Mouse (Mus musculus) kidney, adult 9 months (tissue): ENCODE measurements at regions not wholly inside any gene's neighbourhood (a gene's known extent, or its start where the extent isn't known, plus 50 kb on each side); places are given as distances from the start of the nearest gene placed in this dataset.
A peak's percentile ranks its signal among the peaks of the same experiment; 100 is the strongest.

ENCODE experiments used
- DNase-seq: peaks from one replicate; pipeline ENCODE4 v3.0.0; 2022

DNA sequence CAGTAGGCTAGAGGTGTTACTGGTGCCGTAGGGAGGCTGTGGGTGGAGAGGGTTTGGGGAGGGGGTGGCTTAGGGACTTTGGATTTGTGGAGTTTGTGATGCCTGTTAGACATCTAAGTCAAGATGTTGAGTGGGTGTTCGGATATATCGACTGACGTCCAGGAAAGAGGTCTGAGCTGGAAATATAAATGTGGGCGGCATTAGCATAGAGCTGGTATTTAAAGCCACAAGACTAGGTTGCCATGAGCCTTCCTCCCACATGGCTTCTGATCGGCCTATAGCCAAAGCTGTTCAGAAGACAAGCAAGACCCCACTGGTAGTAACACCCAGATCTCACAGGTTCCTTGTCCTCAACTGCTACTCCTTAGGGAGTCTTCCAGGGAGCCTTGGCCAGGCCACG, 184.9 kb downstream of the Tle3 start:
- no peak for DNase-seq

DNA sequence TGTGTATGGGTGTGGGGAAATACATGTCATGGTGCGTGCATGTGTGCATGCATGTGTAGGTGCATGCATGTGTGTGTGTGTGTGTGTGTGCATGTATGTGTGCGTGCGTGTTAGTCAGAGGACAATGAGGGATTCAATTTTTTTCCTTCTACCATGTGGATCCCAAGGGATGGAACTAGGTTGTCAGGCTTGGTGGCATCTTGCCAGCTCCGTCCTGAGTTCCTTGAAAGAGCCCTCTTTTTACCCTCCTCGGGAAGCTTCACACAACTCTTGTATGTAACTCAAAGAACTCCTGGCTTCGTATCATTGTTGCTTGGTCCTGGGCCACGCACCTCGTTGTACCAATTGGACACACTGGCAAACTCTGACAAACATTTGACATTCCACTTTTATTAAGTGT, 183.0 kb downstream of the Tle3 start:
- DNase-seq: no peak

DNA sequence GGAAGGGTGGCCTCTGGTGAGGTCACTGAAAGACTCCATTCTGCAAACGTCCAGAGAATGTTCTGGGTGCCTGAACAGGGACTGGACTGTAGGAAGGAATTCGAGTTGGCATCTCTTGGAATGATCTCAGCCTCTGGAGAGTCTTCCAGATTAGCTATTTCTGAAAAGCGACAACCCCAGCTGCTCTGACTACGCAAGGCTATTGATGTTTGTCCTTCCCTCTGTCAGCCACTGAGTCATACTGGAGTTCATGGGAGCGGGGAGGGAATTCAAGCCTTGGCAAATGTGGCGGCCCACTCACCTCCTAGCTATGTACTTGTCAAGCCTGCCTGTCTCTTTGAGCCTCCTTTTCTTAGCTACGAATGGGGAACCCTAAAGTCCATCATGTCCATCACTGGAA, 182.4 kb downstream of the Tle3 start:
- DNase-seq: no peak

DNA sequence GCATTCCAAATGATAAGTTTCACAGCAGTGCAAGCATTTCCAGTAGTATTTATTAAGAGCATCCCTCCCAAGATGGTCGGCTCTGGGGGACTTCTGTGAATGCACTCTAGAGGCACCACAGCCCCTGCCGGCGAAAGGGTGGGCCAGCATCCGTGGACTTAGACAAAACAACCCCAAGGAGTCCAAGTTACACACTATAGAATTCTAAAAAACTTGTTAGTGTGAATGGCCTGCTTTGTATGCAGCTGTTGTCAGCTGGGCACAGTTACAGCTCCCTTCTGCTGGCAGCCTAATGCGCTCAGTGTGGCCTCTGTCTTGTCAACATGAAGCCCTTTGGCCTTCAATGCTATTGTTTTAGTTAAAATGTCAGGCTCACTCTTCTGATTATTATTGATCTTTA, 181.5 kb downstream of the Tle3 start:
- no peak for DNase-seq

DNA sequence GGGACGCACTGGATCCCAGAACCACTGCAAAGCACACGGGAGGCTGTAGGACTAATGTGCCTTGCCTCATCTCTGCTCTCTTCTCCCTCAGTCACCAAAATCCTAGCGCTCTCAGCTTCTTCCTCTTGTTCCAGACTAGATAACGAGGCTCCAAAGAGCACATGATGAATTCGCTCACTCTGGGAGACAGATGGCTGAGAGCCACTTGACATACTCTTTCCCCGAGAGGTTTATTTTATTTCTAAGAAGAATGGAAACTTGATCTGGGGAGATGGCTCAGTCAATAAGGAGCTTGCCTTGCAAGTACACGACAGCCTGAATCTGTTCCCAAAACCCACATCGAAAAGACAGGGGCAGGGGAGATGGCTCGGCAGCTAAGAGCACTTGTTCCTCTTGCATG, 179.2 kb downstream of the Tle3 start:
- DNase-seq: no peak

DNA sequence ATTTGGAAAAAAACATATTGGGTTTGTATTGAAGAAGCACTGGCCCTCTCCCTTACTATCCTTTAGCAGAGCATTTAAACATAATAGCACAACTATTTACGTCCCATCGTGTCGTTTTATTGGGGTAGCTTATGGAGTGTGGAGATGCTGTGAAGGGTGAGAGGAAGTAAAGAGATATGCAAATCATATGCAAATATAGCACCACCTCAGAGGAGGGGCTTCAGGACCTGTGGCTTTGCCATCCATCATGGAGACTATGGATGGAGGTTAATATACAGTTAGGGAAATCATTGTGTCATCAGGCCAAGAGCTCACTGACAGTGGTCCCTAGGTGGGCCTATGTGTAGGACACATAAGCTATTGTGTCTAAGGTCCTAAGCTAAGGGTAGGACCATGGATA, 178.2 kb downstream of the Tle3 start:
- DNase-seq: no peak

DNA sequence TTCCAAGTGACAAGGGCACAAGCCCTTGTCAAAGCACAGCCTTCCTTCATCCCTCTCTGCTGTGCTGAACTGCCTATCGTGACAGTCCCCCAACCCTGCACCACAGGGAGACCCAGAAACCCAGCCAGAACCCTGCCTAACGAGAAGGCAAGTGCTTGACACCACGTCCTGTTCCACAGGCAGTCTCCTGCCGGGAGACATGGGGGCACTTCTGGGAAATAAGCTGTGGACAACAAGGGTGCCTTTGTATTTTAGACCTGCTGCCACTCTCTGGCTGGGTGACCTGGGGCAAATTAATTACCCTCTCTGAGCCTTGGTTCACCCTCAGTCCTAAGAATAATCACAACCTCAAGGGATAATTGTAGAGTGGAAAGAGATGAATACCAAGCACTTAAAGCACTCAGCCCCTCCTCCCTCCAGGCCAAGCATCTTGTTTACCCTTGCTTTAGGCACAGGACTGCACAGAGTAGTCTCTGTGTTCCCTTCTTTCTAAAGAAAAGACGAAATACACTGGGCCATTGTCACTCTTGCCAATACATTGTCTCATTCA, 177.6 kb downstream of the Tle3 start:
- no peak for DNase-seq

DNA sequence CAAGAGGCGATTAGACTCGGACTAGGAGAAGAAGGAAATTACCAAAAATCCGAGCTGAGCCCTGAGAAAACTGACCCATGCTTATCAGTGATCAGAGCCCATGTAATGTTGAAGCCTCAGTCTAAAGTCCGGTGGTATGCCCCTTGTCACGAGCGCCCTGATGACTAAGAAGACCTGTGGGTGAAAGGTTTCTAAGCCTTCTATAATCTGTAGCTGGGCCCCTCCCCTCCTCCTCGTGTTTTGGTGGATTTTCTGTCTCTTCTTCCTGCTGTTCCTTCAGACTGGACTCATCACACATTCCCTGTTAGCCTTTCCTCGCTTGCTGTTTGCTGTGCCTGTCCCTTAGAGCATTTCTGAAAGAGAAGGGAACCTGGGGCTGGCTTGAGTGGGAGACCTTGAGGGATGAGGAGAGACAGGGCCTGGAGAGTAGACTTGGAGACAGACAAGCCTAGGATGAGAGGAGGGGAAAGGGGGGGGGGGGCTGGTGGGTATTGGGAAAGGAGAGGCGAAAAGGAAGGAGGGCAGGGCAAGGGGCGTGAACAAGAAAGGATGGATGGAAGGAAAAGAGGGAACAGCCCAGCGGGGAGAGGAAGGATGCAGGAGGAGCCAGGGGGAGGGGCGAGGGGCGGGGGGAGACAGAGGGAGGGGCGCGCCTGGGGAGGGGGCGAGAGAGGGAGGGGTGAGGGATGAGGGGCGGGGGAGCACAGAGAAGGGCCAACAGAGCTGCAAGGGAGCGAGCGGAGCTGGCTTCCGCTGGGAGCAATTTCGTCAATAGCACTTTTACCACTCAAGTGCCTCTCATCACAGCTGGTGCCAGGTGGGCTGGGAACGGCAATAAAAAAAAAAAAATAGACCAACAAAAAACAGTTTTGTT, 165.4 kb downstream of the Tle3 start:
- DNase-seq: no peak

DNA sequence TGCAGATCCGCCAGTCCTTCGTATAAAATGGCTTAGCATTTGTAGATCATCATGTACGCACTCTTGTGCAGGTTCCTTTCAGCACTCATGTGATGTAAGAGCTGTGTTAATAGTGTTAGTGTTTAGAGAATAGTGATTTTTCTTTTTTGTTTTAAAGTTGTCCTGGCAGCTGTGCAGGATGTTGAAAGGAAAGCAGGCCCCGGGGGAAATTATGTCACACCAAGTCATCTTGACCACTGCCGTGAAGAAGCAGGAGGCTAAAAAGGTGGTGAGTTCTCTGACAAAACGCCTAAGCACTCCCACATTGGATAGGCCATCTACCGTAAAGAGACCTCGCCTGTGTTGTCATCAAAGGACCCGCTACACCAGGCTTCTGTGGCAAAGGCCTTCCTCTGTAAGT, 161.1 kb downstream of the Tle3 start:
- DNase-seq: no peak

DNA sequence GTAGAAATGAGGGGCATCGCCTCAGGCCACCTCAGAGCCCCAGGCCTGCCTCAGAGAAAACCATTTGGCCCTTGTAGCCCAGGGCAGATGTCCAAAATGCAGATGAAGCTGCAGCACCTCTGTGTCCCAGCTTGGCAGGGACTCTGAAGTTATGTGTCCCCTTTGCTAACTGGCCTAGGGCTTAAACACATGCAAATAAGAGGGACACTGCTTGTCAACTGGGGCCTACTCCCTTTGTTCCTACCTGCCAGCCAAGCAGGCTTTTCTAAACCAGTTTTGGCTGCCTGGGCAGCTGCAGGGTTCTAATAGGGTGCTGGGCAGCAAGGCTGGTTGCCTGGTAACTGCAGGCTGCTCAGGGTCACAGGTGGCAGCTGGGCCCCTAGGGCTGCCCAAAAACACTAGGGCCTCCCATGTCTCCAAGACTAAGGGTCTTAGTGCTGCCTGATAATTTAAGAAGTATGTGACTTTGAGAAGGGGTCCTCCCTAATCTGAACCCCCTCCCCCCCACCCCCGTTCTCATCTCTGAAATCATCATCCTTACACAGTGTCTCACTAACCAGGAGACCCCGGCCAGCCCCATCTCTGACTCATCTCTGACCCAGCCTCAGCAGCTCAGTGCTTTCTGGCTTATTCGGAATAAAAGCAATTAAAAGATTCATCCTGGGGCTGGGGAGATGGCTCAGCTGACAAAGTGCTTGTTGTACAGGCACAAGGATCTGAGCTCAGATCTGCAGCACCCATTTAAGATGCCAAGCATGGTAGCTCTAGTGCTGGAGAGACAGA, 158.3 kb downstream of the Tle3 start:
- DNase-seq: peak; percentile 19

DNA sequence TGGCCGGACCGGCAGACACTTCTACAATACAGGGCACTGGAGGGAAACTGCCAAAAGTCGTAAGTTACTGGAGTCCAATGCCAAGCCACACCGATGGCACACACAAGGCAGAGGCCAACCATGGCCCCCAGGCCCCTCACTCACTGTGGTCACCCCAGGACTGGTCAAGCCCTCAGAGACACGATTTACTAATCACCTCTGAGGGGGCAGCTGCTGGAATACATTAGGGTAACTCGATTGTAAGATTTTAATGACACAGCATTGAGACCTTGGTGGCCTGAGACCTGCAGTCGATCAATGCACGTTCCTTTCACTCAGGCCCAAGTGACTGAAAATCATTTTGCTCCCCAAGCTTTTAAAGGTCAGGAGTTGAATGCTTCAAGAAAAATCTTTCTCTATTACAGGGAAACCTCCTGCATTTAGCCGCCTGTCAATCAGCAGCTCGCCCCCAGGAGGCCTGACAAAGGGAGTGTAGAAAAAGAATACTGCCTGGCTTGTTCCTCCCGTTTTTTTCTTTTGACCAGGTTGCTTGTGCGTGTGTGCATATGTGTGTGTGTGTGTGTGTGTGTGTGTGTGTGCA, 156.2 kb downstream of the Tle3 start:
- no peak for DNase-seq

DNA sequence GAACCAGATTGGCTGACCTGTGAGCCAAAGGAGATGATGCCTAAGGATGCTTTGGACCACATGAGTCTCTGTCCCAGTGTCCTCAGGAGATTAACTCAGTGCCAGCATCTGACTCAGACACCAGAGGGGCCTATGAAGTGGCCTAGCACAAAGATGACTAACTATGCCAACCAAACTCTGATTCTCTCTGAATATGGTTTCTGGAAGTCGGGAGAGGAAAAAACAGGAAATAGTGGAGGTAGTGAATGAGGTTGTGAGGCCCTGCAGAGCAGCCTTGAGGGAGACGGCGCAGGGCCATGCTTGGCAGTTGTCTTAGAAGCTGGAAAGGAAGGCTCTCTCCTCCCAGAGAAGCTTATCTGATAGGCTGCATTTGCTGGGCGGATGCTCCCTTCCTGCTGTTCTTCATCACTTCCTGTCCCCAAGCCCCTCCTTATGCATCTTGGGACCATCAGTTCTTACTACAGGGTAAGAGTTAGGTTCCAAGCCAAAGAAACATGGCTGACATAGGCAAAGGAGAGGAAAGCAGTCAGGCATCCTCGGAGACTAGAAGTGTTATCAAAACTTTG, 155.4 kb downstream of the Tle3 start:
- DNase-seq: no peak

DNA sequence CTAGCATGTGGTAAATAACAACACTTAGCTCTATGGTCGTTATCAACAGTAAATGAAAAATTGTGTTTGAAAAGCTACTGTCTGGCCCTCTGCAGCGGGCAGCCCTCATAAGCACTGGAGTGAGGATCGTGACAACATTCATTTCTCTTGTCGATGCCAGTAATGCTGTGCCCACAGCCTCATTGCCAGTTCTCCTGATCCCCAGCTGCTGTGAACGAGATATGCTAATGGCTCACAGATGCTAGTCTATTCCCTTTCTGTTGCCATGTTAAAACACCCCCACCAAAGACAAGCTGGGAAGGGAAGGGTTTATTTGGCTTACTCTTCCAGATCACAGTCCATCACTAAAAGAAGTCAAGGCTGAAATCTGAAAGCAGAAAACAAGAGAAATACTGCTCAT, 148.0 kb downstream of the Tle3 start:
- DNase-seq: no peak

DNA sequence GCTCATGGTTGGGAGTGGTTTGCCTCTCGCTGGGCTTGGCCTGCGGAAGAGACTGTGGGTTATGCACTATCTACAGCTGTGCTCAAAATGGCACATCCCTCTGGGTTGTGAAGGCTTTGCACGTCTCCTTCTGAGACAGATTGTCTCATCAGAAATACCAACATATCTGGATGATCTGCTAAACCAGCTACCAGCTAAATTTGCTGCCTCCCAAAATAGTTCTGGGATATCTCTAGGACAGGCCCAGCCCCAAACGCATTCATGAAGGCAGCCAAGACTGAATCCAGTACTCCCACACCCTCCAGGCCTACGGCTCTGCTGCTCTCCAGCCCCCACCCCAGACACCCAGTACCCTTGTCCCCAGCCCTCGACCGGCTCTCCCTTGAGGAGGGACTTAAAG, 145.7 kb downstream of the Tle3 start:
- no peak for DNase-seq

DNA sequence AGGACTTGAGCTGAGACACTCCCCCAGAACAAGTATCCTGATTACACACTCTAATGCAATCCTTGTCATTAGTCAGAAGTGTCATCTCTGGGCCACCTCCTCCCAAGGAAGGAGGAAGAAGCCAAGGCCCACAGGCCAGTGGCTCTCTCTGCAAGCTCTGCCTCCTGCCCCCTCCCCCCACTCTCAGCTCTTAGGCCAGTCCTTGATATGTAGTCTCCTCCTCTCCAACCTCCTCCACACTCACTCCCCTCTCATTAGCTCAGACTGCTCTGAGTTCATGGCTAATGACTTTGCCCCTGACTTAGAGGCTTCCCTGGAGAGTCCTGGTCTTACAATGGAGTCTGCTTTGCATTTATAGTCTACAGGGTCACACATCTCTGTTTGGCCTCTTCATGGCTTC, 139.3 kb downstream of the Tle3 start:
- DNase-seq: no peak

DNA sequence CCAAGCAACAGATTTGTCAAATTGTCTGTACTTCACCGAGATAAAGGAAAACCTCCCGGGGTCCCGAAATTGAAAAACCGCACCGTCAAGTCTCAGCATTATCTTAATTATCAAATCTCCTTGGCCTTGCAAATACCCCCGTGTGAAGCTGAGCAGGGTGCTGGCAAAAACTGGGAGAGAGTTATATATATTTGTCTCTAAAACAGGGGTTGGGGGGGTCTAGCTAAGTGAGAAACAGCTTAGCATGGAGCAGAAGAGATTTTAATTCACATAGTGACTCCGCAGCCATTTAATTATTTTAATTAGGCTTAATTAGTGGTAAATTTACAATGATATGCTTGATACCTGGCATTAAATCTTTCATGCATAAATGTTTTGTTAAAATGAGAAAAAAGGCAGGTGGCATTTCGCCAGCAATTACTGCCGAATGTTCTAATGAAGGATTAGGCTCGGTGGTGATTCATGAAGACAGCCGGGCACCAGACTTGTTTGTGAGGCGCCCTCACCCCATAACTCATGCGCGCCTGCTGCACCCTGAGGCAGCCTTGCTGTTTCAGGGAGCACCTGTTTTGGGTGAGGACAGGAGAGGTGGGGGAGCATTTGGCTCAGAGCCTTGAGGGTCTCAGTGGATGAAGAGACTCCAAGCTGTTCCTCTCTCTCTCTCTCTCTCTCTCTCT, 138.2 kb downstream of the Tle3 start:
- no peak for DNase-seq

DNA sequence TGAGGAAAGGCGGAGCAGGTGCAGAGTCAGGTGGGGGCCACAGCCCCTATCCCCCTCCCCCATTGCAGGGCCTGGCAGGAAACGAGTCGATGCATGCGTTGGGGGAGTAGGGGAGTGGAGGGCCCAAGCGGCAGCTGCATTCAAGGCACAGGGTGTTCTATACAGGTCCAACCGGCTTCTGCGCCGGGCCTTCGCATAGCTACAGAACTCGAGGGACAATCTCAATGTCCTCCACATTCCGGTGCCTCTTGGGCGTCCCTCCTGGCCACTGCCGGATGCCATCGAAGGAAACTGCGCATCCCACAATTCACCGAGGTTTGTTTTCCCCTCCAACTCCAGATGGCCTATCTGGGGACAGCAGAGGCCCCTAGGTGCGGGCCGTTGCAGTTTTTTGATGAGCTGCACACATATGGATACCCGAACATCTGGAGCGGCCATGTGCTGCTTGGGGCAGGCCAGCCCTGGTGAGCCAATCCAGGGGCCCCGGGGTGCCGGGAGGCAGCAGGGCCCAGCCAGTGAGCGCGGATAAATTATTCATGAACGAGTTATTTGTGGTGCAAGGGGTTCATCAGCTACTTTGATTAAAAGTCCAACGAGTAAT, 137.5 kb downstream of the Tle3 start:
- no peak for DNase-seq

DNA sequence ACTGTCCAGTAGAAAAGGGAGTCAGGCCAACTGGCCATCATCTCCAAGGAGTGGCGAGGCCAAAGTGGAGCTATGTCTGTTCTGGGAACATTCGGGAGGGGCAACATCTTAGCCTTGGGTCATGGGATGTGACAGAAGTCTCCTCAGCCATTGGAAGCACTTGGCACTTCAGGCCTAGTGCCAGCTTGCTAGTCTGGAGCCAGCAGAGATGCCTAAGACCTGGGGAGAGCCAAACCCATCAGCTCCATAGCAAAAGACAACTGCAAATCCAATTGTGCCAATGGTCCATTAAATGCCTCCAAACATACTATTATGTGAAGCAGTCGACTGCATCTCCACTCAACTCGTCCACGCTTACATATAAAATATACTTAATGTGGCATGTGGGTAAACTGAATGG, 136.9 kb downstream of the Tle3 start:
- DNase-seq: no peak

DNA sequence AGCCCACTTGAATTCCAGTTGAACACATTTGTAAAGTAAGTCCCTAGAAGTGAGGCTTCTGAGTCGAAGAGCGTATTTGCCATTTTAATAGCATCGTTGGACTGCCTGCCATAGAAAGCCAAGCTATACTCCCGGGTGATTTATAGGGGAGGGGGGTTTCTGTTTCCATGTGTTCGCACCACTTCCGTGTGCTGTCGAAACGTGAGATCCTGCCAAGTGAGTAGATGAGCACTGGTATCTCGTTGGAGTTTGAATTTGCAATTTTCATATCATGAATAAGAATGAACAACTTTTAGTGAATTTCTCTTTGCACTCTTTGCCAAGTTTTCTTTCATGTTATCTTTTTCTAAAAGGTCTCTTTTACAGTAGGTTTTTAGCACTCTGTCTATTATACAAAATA, 128.7 kb downstream of the Tle3 start:
- no peak for DNase-seq

DNA sequence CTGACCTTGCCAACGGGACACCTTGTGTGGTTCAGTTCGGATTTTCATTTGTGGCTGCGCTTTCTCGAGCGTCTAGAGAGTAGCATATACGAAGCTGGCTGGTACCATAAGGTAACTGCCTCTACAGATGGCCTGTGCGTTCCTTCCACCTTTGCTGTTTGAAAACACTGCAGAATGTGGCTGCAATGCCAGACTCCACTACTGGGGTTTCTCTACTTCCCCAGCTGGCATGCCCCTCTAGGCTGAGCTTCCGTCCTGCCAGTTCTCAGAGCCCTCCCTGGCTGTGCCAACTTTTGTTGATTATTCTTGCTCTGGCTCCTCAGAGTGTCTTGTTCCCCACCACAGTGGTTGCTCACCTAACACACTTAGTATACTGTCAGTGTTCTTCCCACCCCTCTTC, 120.7 kb downstream of the Tle3 start:
- DNase-seq: no peak

DNA sequence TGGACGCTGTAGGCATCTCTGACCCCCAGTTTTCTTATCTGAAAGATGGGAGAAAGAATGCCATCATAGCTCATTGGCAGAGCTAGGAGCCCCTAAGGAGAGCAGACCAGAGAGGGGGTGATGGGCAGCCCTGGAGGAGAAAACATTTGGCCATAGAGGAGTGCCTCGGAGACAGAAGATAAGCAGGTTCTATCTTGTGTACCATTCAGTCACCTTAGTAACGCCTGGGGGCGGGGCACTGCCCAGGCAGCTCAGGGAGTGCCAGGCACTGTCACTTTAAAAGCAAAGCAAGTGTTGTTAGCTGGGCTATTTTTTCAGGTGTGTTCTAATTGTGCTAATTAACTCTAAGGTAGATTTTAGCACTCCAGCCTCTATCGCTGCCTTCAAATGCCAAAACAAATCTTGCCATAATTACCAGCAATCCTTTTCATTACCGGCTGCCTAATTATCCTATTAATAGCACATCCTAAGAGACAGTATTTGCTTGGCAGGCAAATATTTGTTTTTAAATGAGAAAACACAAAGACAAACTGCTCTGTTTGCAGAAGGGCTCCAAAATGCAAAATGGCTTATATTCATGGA, 119.1 kb downstream of the Tle3 start:
- DNase-seq: no peak

DNA sequence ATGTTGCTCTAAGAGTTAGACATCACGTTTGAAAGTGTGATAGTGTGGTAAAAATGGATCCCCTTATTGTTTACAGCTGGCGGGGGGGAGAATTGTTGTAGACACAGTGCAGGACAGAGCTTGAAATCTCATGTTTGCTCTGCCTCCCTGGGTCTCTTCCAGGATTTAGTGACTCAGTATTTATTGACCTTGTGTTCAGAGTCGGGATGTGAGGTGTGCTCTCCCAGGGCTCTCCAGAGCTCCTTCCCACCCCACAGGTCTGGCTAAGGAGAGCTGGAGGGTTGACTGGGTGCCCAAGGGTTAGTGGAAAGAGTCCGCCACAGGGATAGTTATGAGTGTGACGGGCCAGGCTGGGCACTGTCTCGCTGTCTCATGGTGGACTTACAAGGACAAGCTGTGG, 117.8 kb downstream of the Tle3 start:
- DNase-seq: no peak
